Mouse (Mus musculus): ENCODE data around the gene Krtap31-1.
"Not testable (repeated sequence)": the region's sequence is repeated elsewhere in the genome, so short reads cannot be mapped to it uniquely, and the experiment has no call there.

The Krtap31-1 gene

DNA sequence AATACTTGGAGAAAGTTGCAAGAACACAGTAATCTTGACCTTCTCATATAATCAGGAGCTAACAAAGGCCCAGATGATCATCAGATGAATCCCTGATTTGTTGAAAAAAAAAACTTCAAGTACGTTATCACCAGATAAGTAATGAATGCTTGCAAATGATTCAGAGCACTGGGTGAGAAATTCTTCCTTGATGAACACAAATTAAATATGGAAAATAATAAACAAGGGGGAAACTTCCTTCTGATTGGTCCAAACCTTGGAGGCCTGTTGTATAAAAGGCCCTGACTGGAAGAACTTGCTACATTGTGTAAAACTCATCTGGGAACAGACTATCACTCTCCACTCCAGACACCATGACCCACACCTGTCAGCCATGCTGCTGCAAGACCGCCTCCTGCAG is at the start of gene Krtap31-1:
Krtap31-1 (plus strand) TSS at position 301 of the 400 bp plus-strand sequence.
- no peak for DNase-seq (ENCODE audit: low spot score)

DNA sequence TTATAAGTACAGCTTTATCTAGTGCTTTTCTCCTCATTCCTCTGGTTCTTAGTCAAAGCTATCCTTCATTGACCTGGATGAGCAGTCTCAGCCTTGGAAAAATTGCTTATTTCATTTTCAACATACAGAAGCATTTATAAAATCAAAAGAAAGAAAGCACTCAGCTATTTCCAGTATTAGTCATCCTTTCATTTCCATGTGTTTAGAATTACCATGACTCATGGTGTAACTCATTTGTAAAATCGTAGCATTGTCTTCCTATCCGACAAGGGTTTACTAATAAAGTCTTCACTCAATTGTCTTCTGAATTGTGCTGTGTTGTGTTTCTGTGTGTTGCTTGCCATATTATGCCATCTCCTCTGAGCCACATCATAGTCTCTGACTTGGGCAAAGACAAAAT is 49.0 kb upstream of the Krtap31-1 start:
- no peak for DNase-seq (ENCODE audit: low spot score)

DNA sequence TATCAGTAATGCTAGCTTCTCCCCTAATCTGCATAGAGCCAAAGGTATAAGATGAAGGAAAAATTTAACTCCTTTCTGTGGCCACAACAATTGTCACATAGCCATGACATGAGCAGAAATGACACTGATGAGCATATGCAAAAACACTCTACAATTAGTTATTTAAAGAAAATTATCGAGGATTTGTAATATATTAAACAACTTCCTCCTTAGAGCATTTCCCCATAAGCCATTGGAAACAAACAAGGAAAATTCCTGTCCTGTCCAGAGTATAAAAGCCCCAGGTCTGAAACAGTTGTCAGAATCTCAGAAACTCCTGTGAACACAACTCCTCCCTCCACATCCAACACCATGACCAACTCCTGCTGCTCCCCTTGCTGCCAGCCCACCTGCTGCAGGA is 43.5 kb upstream of the Krtap31-1 start, which contains the start of gene Gm11559:
Gm11559 (plus strand) TSS at position 301 of the 400 bp plus-strand sequence.
- not testable (repeated sequence) for DNase-seq (ENCODE audit: low spot score)

DNA sequence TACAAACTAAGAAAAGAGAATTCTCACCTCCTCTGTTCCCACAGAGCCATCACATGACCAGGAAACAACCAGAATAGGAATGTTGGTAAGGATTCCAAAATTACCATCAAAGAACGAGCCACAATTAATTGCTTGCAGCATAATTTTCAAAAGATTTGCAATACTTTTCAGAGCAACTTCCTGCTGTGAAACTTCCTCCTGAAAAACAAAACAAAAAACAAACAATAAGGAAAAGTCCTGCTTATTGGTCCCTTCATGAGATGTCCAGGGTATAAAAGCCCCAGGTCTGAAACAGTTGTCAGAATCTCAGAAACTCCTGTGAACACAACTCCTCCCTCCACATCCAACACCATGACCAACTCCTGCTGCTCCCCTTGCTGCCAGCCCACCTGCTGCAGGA is 34.6 kb upstream of the Krtap31-1 start, which contains the start of gene Krtap9-1:
Krtap9-1 (plus strand) TSS at position 301 of the 400 bp plus-strand sequence.
- not testable (repeated sequence) for DNase-seq (ENCODE audit: low spot score)

DNA sequence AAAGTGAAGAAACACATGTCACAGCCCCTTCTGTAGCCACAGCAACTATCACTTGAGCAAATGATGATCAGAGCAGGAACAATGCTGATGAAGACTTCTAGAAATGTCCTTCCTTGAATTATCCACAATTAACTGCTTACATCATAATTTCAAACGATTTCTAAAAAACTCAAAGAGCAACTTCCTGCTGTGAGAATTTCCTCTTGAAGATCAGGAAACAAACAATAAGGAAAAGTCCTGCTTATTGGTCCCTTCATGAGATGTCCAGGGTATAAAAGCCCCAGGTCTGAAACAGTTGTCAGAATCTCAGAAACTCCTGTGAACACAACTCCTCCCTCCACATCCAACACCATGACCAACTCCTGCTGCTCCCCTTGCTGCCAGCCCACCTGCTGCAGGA is 28.8 kb upstream of the Krtap31-1 start, which contains the start of gene Gm11567:
Gm11567 (plus strand) TSS at position 301 of the 400 bp plus-strand sequence.
- not testable (repeated sequence) for DNase-seq (ENCODE audit: low spot score)

DNA sequence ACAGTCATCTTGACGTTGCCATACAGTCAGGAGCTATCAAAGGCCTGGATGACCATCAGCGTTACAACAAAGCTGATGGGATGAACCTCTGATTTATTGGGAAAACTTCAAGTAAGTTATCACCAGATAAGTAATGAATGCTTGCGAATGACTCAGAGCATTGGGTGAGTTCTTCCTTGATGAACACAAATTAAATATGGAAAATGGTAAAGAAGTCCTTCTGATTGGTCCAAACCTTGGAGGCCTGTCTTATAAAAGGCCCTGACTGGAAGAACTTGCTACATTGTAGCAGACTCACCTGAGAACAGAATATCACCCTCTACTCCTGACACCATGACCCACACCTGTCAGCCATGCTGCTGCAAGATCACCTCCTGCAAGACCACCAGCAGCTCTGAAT is 6.7 kb downstream of the Krtap31-1 start, which contains the start of gene Gm11565:
Gm11565 (plus strand) TSS at position 301 of the 400 bp plus-strand sequence.
- DNase-seq (ENCODE audit: low spot score) = no peak

DNA sequence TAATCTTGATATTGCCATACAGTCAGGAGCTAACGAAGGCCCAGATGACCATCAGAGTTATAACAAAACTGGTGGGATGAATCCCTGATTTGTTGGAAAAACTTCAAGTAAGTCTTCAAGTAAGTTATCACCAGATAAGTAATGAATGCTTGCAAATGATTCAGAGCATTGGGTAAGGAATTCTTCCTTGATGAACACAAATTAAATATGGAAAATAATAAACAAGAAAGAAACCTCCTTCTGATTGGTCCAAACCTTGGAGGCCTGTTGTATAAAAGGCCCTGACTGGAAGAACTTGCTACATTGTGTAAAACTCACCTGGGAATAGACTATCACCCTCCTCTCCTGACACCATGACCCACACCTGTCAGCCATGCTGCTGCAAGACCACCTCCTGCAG is 28.3 kb downstream of the Krtap31-1 start, which contains the start of gene Krtap31-2:
Krtap31-2 (plus strand) TSS at position 301 of the 400 bp plus-strand sequence.
- no peak for DNase-seq (ENCODE audit: low spot score)

DNA sequence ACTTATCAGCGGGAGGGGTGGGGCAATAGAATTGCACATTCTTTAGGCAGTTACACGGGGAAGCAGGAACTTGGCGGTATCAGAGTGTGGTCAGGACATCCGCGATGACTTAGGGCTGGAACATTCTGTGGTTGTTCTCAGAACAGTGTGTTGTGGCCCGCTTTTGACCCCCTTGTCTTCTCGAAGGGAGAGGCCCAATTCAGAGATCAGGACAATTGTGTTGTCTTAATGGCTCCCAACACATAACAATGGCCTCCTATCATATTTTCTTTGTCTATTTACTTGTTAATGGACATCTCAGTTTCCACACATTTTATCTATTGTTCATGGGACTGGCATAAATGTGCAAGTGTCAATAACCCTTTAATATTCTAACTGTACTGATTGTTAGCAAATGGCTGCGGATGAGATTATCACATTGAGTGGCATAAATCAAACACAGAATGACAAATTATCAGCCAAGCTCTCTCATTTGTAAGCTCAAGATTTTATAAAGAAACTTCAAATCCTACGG is 30.1 kb downstream of the Krtap31-1 start:
- no peak for DNase-seq (ENCODE audit: low spot score)

DNA sequence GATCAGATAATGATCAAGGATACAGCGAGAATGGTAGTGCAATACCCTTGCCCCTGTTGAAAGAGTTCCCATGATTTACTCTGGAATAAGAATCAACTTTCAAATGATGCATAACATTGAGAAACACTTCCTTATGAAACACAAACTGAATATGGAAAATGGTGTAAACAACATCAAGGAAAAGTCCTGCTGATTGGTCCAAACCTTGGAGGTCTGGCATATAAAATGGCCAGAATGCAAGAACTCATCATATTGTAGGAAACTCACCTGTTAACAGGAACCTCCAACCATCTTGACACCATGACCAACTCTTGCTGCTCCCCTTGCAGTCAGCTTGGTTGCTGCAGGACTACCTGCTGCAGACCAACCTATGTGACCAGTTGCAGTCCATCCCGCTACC is 40.5 kb downstream of the Krtap31-1 start, which contains the start of gene Krtap9-5:
Krtap9-5 (plus strand) TSS at position 301 of the 400 bp plus-strand sequence.
- DNase-seq (ENCODE audit: low spot score) = no peak

Data from embryo, embryonic 10.5 days (tissue).